Mouse (Mus musculus): ENCODE measurements around the gene Tpd52l2. TPM values are rescaled to one million over a fixed set of nuclear protein-coding genes. Genes with fewer than 3 reads are reported as not detected.

Tpd52l2 gene
- 10 to 100 TPM; 77.5 to 82.8 TPM for total RNA-seq (2021)
- long read RNA-seq, experiment 1, transcript Tpd52l2-203 (9 exons, 985 nt), result minor isoform, 7 of 84 reads
- long read RNA-seq, experiment 1, transcript Tpd52l2-208 (8 exons, 3,603 nt), result minor isoform, 8 of 84 reads
- long read RNA-seq, experiment 1, transcript Tpd52l2-202 (7 exons, 1,799 nt), result major isoform, 12 of 84 reads
- long read RNA-seq, experiment 1, transcript Tpd52l2-201 (7 exons, 2,950 nt), result major isoform, 12 of 84 reads
- long read RNA-seq, experiment 1, partial matches to known transcripts, result 1 of 84 reads
- long read RNA-seq, experiment 1, other reads (novel, unspliced or antisense), result 43 of 84 reads
- long read RNA-seq, experiment 2, transcript Tpd52l2-201 (7 exons, 2,950 nt), result minor isoform, 7 of 70 reads
- long read RNA-seq, experiment 2, transcript Tpd52l2-208 (8 exons, 3,603 nt), result major isoform, 11 of 70 reads
- long read RNA-seq, experiment 2, transcript Tpd52l2-203 (9 exons, 985 nt), result minor isoform, 6 of 70 reads
- long read RNA-seq, experiment 2, partial matches to known transcripts, result 2 of 70 reads
- long read RNA-seq, experiment 2, other reads (novel, unspliced or antisense), result 39 of 70 reads

GRCm38 (mm10) chr2:181496831-181497547 lies at the start of gene Tpd52l2:
Tpd52l2 (plus strand) TSS chr2:181497142.
- peak; percentile 89 to 94 for DNase-seq (ENCODE audit: low spot score in 2 of 2)

DNA sequence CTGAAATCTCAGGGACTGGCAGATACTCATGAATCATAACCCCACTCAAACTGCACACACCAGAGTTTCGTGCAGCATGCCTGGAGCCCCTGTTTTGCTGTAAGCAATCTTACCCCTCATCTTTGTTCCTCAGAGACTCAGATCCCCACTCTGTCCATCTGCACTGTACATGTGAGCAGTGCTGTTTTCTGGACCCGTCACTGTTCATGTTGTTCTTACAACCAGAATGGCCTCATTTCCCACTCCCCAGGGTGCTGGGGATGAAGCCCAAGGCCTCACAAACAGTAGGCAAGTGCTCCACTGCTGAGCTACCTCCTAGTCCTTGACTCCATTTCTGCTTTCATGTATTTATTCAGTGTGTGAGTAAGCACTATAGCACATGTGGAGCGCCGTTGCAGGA lies 44.8 kb upstream of the Tpd52l2 start:
- no peak for DNase-seq (ENCODE audit: low spot score in 2 of 2)

GRCm38 (mm10) chr2:181453274-181453673 lies 43.7 kb upstream of the Tpd52l2 start:
- no peak for DNase-seq (ENCODE audit: low spot score in 2 of 2)

DNA sequence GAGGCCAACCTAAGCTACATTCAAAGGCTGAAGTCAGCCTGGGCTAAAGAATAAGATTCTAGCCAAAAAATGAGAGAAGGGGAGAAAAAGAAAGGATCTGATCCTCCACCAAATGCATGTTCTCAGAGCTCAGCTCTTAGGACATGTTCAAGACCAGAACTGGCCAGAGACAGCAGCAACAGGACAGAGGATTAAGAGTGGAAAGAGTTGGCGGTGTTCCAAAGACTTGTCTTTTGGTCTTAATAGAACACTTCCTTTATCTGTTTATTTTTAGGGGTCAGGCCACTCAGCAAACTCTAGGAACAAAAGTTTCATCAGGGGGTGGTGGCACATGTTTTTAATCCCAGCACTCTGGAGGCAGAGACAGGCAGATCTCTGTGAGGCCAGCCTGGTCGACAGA lies 41.0 kb upstream of the Tpd52l2 start:
- no peak for DNase-seq (ENCODE audit: low spot score in 2 of 2)

- DNase-seq (ENCODE audit: low spot score in 2 of 2), result peak; percentile 19
Measured at GRCm38 (mm10) chr2:181457831-181458230, 39.1 kb upstream of the Tpd52l2 start.

- peak; percentile 10 to 23 for DNase-seq (ENCODE audit: low spot score in 2 of 2)
Measured at GRCm38 (mm10) chr2:181458411-181459152, 38.4 kb upstream of the Tpd52l2 start.

GRCm38 (mm10) chr2:181459153-181459672 lies 37.7 kb upstream of the Tpd52l2 start, which contains the start of gene Zbtb46:
Zbtb46 (minus strand) TSS chr2:181459426.
- peak; percentile 74 to 80 for DNase-seq (ENCODE audit: low spot score in 2 of 2)

- peak; percentile 40 to 57 for DNase-seq (ENCODE audit: low spot score in 2 of 2)
Measured at GRCm38 (mm10) chr2:181459673-181460621, 37.0 kb upstream of the Tpd52l2 start.

GRCm38 (mm10) chr2:181461536-181462100 lies 35.3 kb upstream of the Tpd52l2 start:
- no peak for DNase-seq (ENCODE audit: low spot score in 2 of 2)

- DNase-seq (ENCODE audit: low spot score in 2 of 2), result no peak
Measured at GRCm38 (mm10) chr2:181462604-181463003, 34.3 kb upstream of the Tpd52l2 start.

DNA sequence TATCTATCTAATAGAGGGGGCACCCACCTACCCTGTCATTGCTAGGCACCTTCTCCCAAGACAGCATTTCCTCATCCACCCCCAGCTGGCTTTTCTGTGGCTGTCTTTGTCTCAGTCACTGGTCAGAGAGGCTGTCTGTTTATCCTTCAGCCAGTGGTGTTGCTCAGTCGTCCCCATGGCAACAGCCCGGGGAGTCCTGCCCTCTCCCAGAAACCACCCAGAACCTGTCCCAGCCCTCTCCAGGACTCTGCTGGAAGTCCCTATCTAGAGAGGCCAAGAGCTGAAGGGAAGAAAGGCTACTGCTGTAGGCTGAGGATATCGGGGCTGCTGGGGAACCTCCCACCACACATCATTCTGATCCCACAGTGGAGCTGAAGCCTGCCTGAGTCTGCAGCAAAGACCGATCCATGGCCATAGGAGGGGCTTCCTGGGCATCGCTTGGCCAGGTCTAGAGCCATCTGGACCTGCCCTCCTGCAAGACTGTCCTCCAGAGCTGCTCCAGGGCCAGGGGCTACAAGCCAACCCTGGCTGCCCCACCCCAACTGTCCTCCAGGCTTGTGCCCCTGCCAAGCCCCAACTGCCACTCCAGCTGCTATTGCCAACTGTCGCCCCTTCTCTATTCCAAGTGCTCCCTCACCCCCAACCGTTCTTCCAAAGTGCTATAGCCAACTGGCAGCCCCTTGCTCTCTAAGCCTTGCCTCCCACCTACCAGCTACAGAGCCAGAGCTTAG lies 33.8 kb upstream of the Tpd52l2 start:
- DNase-seq (ENCODE audit: low spot score in 2 of 2), result peak; percentile 33 to 64

DNA sequence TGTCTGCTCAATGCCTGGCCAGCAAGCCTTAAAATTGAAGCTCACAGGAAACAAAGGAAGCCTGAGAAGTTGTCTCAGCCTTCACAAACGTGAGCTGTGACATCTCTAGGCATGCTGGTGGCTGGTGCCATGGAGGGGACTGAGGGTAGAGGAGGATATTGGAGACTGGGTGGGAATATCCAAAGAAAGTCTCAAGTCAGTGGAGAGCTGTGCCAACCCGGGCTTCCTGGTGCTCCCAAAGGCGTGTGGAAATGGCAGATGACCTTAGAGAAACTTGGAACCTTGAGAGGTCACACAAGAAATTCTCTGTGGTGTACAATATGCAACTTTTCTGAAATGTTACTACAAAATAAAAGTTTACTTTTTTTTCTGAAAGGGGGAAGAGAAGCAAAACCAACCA lies 31.5 kb upstream of the Tpd52l2 start:
- DNase-seq (ENCODE audit: low spot score in 2 of 2), result no peak

DNA sequence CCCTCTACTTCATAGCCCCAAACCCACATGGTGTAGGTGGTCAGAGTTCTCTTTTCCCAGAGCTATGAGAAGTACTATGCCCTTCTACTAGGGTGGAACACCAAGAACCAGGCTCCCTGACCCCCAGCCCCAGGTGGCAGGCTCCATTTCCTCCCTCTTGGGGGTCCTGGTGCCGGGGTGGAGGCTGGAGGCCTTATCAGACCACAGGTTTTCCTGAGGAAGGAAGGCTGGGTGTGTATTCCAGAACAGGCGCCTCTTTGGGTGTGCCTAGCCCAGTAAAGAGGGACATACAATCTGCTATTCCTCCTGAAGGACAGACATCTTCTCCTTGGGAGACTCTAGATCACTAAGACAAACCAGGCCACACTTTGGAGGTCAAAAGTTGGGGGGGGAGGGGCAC lies 26.7 kb upstream of the Tpd52l2 start:
- no peak for DNase-seq (ENCODE audit: low spot score in 2 of 2)

DNA sequence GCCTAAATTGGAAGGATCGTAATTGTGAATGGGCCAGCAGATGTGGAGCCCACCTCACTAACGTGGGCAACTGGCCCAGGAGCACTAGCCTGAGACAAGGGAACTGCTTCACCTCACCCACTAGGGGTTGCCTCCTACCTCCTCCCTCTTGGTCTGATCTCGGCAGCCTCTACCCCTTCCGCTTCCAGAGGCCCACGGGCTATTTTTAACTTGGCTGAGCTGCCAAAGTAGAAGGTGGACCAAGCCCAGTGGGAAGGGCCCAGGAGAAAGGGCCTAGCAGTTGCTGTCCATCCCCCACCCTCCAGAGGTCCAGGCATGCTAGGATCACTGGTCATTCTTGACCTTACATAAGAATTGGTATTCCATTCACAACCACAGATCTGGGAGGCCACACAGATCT lies 25.7 kb upstream of the Tpd52l2 start:
- no peak for DNase-seq (ENCODE audit: low spot score in 2 of 2)

DNA sequence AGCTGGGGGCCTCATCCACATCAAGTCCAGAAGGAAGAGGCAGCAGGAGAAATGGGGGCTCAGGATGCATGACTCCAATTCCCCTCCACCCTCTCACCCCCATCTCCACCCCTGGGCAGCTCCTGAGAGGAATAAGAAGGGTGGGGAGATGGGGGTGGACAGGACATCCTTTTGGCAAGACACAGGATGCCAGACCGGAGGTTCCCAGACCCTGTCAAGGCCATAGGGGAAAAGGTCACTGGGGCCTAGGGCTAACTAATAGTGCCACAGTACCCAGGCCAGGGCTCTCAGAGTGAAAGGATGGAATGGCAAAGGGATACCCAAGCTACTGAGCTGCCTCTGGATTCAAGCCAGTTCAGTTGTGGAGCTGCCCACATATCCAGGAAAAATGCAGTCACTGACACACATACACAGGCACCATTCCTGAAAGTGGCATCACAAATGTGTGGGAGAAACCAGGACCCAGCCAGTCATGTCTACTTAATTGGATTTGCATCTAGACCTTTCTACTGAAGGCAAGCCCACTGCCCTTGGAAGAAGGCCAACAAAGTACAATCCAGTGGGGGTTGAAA lies 24.6 kb upstream of the Tpd52l2 start:
- peak; percentile 25 to 30 for DNase-seq (ENCODE audit: low spot score in 2 of 2)

DNA sequence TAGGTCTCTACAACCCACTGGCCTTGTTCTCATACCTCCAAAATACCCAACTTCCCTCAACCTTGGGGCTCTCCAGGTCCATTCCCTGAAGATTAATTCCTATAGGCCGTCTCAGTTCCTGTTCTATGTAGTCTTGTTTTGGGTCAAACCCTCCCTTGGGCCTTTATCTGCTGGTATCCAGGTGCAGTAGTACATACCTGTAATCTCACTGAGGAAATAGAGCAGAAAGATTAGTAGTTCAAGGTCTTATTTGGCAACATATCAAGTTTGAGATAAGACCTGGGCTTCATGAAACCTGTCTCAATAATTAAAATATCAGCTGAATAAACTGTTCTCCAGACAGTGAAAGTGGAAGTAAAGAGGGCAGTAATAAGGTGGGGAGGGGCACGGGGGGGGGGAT lies 13.8 kb upstream of the Tpd52l2 start:
- DNase-seq (ENCODE audit: low spot score in 2 of 2), result no peak

DNA sequence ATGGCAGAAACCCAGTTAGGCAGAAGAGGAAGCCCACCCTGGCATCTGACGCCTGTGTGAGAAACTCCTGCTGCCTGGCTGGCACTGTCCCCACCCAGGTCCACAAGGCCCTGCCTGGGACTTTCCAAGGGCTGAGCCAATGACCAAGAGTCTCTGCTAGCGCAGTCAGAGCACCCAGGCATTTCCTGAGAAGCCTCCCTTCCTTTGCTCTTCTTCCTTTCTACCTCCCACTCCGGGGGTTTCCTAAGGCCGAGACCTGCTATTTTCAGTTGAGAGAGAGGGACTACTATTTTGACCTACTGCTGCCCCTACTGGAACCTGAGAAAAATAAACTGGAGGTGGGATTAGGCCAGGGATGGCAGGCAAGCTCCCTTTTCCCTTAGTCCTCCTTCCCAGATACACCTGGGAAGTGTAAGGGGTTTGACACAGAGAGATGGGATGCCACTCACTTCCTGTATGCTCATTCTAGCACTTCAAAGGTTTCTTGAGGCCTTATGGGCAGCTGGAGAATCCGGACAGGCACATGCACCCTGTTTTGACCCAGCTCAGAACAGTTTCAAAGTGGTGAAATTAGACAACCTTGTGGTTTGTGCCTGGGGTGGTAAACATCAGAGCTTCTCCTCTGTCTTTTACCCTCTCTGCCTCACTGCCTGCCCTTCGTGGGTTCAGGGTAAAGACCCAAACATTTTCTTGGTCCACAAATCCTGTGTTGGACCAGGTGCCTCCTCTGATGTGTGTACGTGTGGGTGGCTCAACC lies 13.2 kb upstream of the Tpd52l2 start:
- no peak for DNase-seq (ENCODE audit: low spot score in 2 of 2)
